Mouse (Mus musculus) kidney, postnatal 36 days (tissue): ENCODE results near the gene Mvk.
A peak's percentile ranks its signal among the peaks of the same experiment; 100 is the strongest.

ENCODE experiments used
- DNase-seq, 2 experiments: peaks; one replicate each; pipeline ENCODE4 v3.0.0; 2021 to 2022; ENCODE audit warnings: mixed read lengths in 2 of 2

Gene Mvk

GRCm38 (mm10) chr5:114443566-114444367 lies at the start of gene Mvk, which contains the start of gene Mmab:
Gene Mvk (plus strand): TSS chr5:114444269.
Gene Mmab (minus strand): TSS chr5:114444060.
- peak; percentile 98 to 99 for DNase-seq

GRCm38 (mm10) chr5:114406592-114406991 lies 37.5 kb upstream of the Mvk start:
- peak in 1 of 2 experiments; percentile 22 for DNase-seq

- DNase-seq, result no peak
These were observed 36.8 kb upstream of the Mvk start for GRCm38 (mm10) chr5:114407269-114407668.

GRCm38 (mm10) chr5:114407810-114408209 lies 36.3 kb upstream of the Mvk start:
- DNase-seq, result no peak

- DNase-seq, result no peak
These were observed 35.2 kb upstream of the Mvk start for GRCm38 (mm10) chr5:114408846-114409245.

DNA sequence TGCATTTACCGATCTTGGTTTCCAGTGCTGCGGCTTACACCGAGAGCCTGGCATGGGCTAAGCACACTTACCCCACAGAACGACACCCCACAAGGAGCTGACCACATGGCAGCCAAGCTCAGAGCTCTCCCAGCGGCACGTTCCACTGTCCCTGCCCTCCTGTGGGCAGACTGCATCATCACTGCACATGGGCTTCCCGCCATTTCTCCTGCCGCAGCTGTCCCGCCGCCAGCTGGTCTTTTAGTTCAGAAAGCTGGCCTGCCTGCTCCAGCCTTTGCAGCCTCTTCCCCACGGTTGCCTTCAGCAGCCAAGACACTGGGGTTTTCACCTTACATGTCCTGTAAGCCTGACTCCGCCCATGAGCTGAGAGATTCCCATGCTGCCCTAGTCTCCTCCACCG lies 33.6 kb upstream of the Mvk start:
- DNase-seq, result no peak

GRCm38 (mm10) chr5:114412361-114412998 lies 31.6 kb upstream of the Mvk start:
- no peak for DNase-seq

DNA sequence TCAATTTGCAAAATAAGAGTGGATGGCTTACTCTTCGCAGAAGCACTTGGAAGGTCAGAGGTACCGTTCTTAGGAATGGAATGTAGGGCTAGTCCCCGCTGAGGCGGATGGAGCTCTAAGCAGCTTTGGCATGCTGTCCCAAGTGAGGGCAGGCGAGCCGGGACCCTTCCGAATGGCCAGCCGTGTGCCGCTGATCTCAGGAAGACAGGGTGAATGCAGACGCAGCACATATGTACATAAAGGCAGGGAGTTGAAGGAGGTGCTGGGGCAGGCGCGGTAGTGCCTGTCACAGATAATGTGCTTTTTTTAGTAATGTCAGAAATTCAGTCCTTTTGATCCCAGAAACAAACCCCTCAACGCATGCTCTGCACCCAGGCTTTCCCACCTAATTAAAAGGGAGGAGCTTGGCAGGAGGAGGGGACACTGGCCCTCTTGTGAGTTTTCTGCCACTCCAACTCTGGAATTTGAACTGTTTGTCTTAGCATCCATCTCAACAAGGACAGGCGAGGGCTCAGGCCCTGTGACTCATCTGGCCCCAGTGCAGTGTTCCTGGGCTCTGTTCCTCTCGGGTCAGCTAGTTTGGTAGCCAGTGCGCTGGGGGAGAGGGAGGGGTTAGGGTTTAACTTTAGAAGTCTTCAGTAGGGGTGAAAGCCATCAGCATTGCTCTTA lies 30.9 kb upstream of the Mvk start:
- peak; percentile 64 to 79 for DNase-seq

GRCm38 (mm10) chr5:114415606-114416005 lies 28.5 kb upstream of the Mvk start:
- DNase-seq, result no peak

DNA sequence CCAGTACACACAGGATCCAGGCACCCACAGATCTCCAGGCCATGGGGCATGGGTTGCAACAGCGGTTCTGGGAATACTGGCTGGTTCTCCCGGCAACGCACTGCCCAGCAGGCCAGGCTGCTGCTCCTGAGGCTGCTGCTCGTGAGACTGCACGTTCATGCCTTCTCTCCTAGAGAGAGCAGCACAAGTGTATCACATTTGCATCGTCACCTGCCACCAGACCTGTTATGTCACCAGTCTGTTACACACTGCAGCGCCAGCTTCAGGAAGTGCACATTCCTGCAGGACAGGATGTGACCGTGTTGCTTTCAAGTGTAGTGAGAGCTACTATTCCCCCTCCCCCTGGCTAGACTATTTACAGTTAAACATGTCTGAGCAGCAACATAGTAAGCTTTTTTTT lies 27.2 kb upstream of the Mvk start:
- DNase-seq, result no peak

- peak in 1 of 2 experiments; percentile 48 for DNase-seq
These were observed 25.5 kb upstream of the Mvk start for GRCm38 (mm10) chr5:114418541-114418940.

GRCm38 (mm10) chr5:114421561-114422298 lies 22.3 kb upstream of the Mvk start:
- DNase-seq, result peak in 1 of 2 experiments; percentile 34

DNA sequence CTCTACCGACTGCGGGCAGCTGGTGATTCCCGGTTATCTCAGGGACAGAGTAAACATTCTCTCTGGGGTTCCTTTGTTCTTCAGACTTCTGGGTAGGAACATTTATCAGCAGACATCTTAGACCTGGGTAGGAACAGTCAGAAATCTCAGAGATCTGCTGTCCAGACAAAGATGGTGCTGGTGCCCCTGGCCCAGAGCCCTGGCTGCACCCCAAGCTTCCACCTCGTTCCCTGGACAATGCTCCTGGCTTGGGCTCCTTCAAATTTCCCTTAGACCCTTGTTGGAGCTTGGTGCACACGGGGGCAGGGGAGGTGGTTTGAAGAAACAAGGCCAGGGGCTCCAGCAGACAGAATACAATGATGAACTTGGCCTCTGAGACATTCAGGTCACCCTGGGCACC lies 21.5 kb upstream of the Mvk start:
- no peak for DNase-seq

DNA sequence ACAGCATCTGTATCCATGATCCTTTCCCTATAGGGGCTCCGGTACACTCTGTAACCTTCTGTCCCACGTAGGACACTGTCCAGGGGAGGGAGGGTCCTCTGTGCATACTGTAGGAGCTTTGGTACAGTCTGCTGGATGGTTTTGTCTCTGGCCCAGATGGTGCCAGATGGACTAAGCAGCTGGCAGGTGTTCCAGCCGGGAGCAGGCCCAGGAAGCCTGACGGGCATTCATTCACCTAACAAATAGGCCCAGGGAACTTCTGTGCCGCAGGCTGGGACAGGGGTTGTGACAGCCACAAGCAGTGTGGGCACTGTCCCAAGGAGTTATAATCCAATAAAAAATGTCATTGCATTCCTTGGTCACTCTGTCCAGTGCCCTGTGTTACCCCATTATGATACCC lies 20.1 kb upstream of the Mvk start:
- DNase-seq, result no peak

- DNase-seq, result peak in 1 of 2 experiments; percentile 27
These were observed 17.3 kb upstream of the Mvk start for GRCm38 (mm10) chr5:114426732-114427131.

DNA sequence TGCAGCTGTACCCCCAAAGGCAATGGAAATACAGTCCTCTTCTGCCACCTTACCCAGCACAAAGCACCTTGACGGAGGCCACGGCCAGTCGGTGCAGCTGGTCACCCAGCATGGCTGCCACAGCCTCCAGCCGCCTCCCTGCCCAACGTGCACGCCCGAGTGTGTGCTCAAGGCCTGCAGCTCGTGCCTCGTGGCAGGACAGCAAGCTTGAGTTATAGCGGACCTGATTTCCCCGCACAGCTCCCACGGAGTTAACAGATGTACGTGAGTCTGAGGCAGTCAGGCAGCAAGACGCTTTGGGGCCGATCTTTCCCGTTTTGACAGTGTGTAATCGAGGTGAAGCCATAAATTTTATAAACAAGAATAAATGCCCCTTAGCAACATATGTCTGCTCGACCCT lies 15.4 kb upstream of the Mvk start:
- DNase-seq, result no peak

- peak; percentile 66 to 67 for DNase-seq
These were observed 14.3 kb upstream of the Mvk start for GRCm38 (mm10) chr5:114429781-114430180.

DNA sequence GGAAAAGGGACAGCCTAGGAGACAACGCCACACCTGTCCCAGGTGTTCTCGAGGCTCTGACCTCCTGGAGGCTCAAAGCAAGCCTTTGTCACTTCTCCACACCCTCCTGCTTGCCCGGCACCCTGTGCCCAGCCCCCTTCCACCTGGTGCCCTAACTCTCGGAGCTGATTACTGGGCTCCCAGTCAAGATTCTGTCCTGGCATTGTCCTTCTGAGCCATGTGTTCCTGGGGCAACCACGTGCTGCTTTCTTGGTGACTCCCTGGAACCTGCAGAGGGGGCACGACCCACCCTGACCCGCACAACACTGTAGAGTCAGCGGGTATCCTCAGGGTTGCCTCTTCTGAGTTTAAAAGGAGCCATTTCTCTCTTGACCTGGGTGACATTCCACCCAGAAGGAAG lies 9.7 kb upstream of the Mvk start:
- DNase-seq, result no peak

DNA sequence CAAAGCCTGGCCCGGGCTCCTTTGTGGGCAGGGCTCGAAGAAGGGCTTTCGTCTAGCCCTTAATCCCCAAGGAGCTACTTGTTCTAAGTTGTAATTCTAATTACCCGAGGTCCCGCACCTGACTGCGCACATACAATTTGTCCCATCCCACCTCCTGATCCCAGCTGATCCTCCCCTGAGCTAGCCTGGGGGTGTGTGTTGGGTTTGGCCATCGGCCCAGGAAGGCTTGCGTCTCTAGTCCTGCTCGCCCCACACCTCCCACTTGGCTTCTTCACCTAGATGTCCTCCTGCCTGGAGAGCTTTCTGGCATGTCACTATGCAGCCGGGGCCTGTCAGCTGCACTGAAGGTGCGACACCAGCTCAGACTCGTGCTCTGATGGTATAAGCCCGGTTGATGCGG lies 8.5 kb upstream of the Mvk start:
- DNase-seq, result peak; percentile 36 to 42

DNA sequence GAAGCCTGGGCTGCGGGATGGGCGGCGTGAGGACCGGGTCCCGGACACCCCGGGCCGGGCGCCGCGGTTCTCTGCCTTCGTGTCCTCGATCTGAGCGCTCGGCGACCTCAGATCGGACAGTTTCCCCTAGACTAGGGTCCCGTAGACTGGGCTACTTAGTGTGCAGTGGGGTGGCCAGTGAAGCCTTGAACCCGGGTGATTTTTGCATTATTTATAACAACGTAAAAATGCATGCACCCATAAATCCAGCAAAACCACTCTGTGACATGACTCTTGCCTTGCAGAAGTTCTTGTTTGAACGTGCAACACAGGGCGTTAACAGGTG lies 261 bp downstream of the Mvk start:
- no peak for DNase-seq

GRCm38 (mm10) chr5:114449011-114449410 lies 4.9 kb downstream of the Mvk start:
- DNase-seq, result no peak

- no peak for DNase-seq
These were observed 12.2 kb downstream of the Mvk start for GRCm38 (mm10) chr5:114456287-114456686.

DNA sequence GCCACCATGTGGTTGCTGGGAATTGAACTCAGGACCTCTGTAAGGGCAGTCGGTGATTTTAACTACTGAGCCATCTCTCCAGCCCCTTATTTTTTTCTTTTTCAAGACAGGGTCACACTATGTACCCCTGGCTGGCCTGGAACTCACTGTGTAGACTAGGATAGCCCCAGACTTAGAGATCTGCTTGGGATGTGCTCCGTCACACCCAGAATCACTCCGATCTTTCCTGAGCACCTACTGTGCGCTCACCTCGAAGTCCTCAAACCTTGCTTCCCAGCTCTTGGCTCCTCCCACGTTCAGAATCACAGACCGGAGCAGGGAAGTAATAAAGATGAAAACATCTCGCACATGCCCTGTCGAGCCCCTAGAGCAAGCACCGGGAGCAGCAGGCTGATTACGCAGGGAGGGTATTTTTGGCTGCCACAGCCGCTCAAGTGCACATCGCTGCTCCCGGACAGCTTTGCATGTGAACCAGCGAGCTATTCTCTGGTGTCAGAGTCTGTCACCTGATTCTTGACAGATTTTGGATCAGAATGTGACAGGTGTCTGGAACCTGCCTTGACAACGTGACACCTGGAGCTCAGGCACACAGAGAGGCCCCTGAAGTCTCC lies 13.0 kb downstream of the Mvk start:
- no peak for DNase-seq
